Mouse (Mus musculus) yolk sac, embryonic 10.5 days (tissue): ENCODE results near the gene Ctsk.

Source experiments
- DNase-seq: peaks from one replicate; pipeline ENCODE4 v3.0.0-alpha.2; 2017; ENCODE audit warnings: low spot score

Gene Ctsk

GRCm38 (mm10) chr3:95499024-95499423 lies at the start of gene Ctsk:
Gene Ctsk (plus strand): TSS chr3:95499256.
- DNase-seq: no peak

DNA sequence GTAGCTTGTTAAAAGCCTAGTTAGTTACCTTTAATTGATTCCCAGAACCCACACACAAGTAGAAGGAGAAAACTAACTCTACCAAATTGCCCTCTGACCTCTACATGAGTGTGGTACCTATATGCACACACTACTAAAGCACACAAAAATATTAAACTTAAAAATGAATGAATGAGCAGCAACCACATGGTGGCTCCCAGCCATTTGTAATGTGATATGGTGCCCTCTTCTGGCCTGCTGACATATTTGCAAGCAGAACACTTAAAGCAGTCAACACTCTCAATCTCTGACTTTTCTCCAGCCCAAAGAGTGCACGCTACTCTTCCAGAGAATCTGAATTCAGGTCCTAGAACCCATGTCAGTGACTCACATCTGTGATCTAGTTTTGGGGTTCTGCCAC lies 48.6 kb upstream of the Ctsk start:
- peak; percentile 21 for DNase-seq

DNA sequence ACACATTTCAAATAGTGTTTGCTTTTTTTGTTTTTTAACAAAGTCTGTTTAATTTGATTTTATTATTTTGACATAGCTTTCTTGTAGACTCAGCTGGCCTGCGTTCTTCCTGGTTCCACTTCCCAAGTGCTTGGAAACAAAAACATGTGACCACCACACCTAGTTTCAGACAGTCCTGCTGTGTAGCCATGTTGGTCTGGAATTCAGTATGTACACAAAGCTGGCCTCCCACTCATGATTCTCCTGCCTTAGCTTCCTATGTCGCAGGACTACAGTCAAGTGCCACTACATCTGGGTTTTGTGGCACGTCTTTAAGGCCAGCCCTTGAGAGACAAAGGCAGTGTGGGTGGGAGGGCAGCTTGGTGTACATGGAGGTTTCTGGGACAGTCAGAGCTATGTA lies 48.1 kb upstream of the Ctsk start:
- DNase-seq: no peak

DNA sequence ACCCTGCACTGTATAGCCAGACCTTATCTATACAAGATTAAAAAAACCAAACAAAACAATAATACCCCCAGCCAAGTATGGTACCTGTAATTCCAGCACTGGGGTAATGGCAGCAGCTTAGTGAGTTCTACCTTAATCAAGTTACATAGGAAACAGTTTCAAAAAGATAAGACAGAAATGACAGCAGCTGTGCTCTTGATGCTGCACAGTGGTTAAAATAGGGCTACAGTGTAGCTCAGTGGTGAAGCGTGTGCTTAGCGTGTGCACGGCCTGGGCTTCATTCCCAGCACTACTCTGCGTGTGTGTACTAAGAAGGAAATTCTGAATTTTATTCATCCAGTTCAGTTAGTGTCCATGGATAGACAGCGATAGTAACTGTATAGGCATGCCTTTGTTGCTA lies 42.7 kb upstream of the Ctsk start:
- no peak for DNase-seq

DNA sequence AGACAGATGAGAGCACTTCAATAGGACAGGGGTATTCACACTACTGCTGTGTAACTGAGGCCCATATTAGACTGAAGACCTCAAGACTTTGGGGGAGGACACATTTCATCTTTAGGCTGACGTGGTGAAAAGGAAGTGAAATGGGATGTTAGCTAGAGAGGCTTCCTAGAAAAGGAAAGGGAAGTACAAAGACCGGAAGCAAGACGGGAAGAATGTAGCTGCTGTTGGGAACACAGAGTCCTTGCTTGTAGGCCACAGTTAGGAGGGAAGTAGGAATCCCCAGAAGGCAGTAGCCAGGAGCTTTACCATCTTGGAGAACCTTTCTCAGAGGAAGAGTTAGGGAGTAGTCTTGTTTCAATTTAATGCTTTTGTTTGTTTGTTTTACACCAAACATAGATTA lies 41.3 kb upstream of the Ctsk start:
- no peak for DNase-seq

DNA sequence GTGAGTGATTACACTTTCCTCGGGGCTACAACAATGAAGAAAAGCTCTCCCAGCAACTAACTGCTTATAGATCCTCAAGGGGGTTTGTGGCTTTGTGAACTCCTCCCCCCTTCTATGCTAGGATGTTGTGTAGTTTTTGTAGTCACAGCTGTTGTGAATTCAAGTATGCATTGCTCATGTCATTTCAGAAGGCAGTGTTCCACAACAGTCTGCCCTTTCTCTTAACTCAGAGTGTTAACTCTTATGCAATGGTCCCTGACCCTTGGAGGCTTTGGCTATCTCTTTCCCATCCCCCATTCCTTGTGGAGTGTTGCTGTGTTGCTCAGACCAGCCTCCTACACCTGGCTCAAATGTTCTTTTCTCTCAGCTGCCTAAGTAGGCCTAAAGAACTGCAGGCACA lies 39.7 kb upstream of the Ctsk start:
- DNase-seq: peak; percentile 56

GRCm38 (mm10) chr3:95463852-95464251 lies 35.2 kb upstream of the Ctsk start:
- no peak for DNase-seq

GRCm38 (mm10) chr3:95478966-95479365 lies 20.1 kb upstream of the Ctsk start:
- DNase-seq: no peak

GRCm38 (mm10) chr3:95486421-95486820 lies 12.6 kb upstream of the Ctsk start:
- DNase-seq: no peak

- no peak for DNase-seq
Observed at GRCm38 (mm10) chr3:95488679-95489078, 10.4 kb upstream of the Ctsk start.

- DNase-seq: no peak
Observed at GRCm38 (mm10) chr3:95490238-95490637, 8.8 kb upstream of the Ctsk start.

- DNase-seq: peak; percentile 39
Observed at GRCm38 (mm10) chr3:95494342-95494741, 4.7 kb upstream of the Ctsk start.

DNA sequence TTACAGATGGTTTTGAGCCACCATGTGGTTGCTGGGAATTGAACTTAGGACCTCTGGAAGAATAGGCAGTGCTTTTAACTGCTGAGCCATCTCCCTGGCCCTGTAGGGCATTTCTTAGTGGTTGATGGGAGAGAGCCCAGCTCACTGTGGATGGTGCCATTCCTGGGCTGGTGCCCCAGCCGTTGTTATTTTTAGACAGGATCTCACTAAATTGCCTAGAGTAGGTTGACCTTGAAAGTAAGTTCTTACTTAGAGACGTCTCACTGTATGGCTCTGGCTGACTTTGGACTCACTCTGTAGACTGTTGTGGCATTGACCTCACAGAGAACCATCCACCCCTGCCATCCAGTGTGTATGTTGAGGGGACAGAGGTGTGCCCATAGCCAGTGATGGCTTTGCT lies 827 bp upstream of the Ctsk start:
- no peak for DNase-seq

DNA sequence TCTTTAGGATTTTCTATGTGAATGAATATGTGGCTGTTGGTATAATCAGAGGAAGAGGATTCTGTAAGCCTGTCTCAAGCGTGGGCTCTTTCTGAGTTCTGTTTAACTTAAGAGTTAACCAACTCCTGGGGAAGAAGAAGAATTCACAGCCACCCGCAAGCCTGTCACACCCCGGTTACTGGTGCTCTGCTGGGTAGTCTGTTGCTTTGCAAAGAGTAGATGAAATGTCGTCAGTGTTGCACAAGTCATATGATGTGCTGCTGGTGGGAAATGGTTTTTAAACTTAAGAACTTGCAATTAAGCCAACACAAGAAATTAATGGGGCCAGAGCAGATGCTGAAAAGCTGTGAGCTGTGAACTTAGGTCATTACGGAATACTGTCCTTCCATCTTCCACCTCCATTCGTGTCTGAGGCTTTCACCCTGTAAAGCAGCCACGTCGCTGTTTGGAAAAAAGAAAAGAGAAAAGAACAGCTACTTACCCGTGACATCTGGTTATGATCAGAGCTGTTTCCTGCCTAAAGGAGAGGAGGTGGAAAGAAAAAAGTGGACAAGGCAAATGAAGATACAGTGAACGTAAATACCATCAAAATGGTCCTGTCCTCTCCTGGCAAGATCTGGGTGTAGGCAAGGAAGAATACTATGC lies 562 bp downstream of the Ctsk start:
- no peak for DNase-seq

GRCm38 (mm10) chr3:95502312-95502711 lies 3.3 kb downstream of the Ctsk start:
- DNase-seq: no peak

GRCm38 (mm10) chr3:95509348-95509747 lies 10.3 kb downstream of the Ctsk start:
- DNase-seq: no peak

DNA sequence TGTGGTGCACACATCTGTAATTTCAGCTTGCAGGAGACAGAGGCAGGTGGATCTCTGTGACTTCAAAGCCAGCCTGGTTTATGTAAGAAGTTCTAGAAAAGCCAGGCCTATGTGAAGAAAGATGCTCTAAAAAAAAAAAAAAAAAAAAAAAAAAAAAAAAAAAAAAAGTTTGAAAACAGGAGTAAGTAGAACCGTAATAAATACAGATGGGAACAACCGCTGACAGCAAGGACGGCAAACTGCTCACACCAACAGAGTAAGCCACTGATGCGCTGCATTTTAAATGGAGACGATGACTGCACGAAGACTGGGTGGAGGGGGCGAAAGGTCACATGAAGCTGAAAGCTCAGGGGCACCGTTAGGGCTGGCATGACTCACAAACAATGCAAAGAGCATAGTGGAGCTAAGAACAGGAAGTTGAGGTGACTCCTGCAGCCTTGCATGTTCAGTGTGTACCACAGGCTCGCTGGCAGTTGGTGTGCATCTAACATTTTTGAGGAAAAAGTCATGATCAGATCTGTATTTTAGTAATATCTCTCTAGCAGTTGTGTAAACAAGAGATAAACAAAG lies 12.6 kb downstream of the Ctsk start:
- DNase-seq: no peak

DNA sequence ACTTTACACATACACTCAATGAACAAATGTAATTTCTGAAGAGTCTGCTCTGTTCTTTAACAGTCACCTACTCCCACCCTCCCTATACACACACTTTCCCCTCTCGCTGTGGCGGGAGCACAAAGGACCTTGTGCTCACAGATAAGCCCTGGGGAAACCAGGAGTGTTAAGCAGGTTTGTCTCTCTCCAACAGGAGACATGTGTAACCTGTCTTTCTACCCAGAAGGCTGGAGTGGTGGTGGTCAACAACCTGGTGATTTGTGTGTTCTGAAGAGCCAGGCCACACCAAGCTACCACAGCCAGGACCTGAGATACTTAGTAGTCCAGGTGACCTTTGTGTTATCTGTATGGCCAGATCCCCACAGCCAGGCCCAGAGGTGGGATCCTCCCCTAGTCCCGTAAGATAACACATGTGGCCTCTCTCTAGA lies 17.6 kb downstream of the Ctsk start:
- peak; percentile 23 for DNase-seq

GRCm38 (mm10) chr3:95517493-95517898 lies 18.4 kb downstream of the Ctsk start:
- peak; percentile 66 for DNase-seq

- DNase-seq: no peak
Observed at GRCm38 (mm10) chr3:95518891-95519290, 19.8 kb downstream of the Ctsk start.

DNA sequence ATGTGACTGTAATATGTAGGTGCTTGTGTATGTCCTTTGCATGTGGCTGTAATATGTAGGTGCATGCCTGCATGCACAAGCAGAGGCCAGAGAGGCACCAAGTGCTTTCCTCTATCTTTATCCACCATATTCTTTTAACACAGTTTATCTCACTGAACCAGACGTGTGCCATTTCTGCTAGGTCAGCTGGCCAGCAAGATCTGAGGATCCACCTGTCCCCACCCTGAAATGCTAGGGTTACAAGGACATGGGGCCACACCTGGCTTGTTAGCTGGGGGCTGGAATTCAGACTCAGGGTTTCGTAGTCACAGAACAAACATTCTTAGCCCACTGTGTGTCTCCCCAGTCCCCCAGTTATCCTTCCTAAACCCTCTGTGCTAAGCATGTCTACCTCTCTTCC lies 20.3 kb downstream of the Ctsk start:
- DNase-seq: peak; percentile 41

- no peak for DNase-seq
Observed at GRCm38 (mm10) chr3:95520100-95520499, 21.0 kb downstream of the Ctsk start.

DNA sequence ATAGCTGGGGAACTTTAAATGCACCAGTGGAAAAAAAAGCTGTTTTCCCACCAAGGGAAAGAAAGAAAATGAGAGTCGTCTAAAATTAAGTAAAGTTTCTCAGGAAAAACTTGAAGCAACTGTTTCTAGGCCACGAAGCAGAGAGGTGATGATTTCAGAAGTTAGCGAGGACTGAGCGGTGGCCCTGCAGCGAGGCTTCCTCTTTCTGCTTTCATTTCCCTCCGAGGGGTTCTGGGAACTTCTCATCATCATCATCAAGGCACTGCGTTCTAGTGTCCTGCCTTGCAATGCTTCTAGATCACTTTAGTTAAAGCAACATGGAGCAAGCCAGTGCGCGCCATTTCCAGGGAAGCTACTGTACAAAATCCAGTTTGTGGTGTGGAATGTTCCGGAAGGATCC lies 22.1 kb downstream of the Ctsk start:
- no peak for DNase-seq

GRCm38 (mm10) chr3:95523662-95524061 lies 24.6 kb downstream of the Ctsk start:
- peak; percentile 41 for DNase-seq
